8 mouse cellular contexts compared by ENCODE assay signal in the genomic region with DNA sequence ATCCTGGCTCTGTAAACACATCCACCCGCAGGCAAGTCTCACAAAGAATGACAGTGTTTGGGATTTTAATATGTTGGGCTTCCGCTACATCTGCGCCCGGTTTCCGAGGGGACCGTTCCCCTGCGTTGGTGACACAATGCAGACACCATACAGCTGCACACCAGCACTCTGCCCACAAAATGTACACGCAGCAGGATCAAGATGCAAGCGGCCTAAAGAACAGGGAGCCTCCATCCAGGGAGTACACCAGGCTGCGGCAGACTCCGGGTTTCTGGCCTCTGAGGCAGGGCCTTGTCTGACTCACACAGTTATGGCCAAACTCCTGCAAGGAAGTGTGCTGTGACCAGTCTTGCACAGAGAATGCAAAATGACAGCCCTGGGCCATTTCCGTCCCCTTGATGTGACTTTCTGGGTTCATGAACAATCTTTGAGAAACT. TPM values are rescaled to one million over a fixed set of nuclear protein-coding genes. Genes with fewer than 3 reads are reported as not detected.
DNase-seq lines count a peak whose midpoint lies in the region; ATAC-seq lines count a peak whose summit lies in the region.

No protein-coding gene starts in this region.

- H3K27ac ChIP-seq in forebrain, embryonic 10.5 days: peak overlapping the region; percentile 74
- H3K27ac ChIP-seq in midbrain, embryonic 15.5 days: peak overlapping the region; percentile 81

- H3K36me3 ChIP-seq in forebrain, embryonic 10.5 days (replicated peaks): peaks cover 81% of the 10 kb centered on the region
- no peaks in the 10 kb centered on the region for H3K36me3 ChIP-seq in midbrain, embryonic 15.5 days (replicated peaks)

- H3K4me2 ChIP-seq in midbrain, embryonic 15.5 days: peak overlapping the region; percentile 20; the same call in 1 of the 2 replicates

- ATAC-seq in midbrain, embryonic 15.5 days (replicated peaks): peak; percentile 34; the same call in 1 of the 2 replicates

- peaks cover 78% of the 10 kb centered on the region for H3K4me1 ChIP-seq in forebrain, embryonic 10.5 days
- H3K4me1 ChIP-seq in midbrain, embryonic 15.5 days: peaks cover 76% of the 10 kb centered on the region

- no peaks in the 10 kb centered on the region for H3K9me3 ChIP-seq in forebrain, embryonic 10.5 days
- no peaks in the 10 kb centered on the region for H3K9me3 ChIP-seq in midbrain, embryonic 15.5 days

- 67% methylated on average over 12 of the region's 12 CpGs for WGBS in forebrain, embryonic 10.5 days
- WGBS in midbrain, embryonic 15.5 days: 9% methylated on average over 12 of the region's 12 CpGs

- DNase-seq in 3T3-L1 (ENCODE audit: low read depth, low spot score) (peak; percentile 61), MN1 (ENCODE audit: low spot score) (peak; percentile 54)
- DNase-seq in forebrain, embryonic 10.5 days (ENCODE audit: extremely low spot score, low spot score): no peak
- DNase-seq in kidney, adult 18-20 months: peak; percentile 52
- no peak for DNase-seq in ovary, adult 18-20 months (ENCODE audit: low spot score)
- no peak for DNase-seq in frontal cortex, postnatal 25 days (ENCODE audit: low spot score in 2 of 2)
- no peak for DNase-seq in urinary bladder, postnatal 10 days (ENCODE audit: low spot score)

- 0 out of 2 replicates have a peak overlapping the region, but pooled peaks have one; percentile 16 for H3K9ac ChIP-seq in midbrain, embryonic 15.5 days

- H3K4me3 ChIP-seq in forebrain, embryonic 10.5 days: no peak overlapping the region; the same call in 1 of the 2 replicates
- H3K4me3 ChIP-seq in midbrain, embryonic 15.5 days: no peak overlapping the region

- H3K27me3 ChIP-seq in forebrain, embryonic 10.5 days (ENCODE audit: poor library complexity, severe bottlenecking): no peaks in the 10 kb centered on the region
- no peaks in the 10 kb centered on the region for H3K27me3 ChIP-seq in midbrain, embryonic 15.5 days (replicated peaks)

RNA-seq across cellular contexts. Expression of a gene that starts 31.8 kb away (rescaled TPM):
- polyA plus RNA-seq in forebrain, embryonic 10.5 days (2016; fragmentation: Nextera tagmentation; extraction: Ambion mirVana): 60.2 and 64.4 TPM in 2 replicates
- 89.8 and 93.3 TPM in 2 replicates for polyA plus RNA-seq in midbrain, embryonic 15.5 days (2015; fragmentation: Nextera tagmentation; extraction: Ambion mirVana)

Comparison
In these comparisons a context has a peak if more than half of its experiments do, and no peak if none do; other contexts are left out.
1. DNase-seq: peak in 3T3-L1 (single experiment), MN1 (single experiment) and kidney, adult 18-20 months (single experiment); none in forebrain, embryonic 10.5 days (single experiment), ovary, adult 18-20 months (single experiment), frontal cortex, postnatal 25 days (0 of 2) and urinary bladder, postnatal 10 days (single experiment).